Mouse (Mus musculus): ENCODE results near the gene 2310009B15Rik. TPM values are rescaled to one million over a fixed set of nuclear protein-coding genes. Genes with fewer than 3 reads are reported as not detected.
"Not testable (repeated sequence)": the region's sequence is repeated elsewhere in the genome, so short reads cannot be mapped to it uniquely, and the experiment has no call there.

The 2310009B15Rik gene
- polyA plus RNA-seq (2012; rRNA removed), result 12.4 and 14.6 TPM in 2 replicates

DNA sequence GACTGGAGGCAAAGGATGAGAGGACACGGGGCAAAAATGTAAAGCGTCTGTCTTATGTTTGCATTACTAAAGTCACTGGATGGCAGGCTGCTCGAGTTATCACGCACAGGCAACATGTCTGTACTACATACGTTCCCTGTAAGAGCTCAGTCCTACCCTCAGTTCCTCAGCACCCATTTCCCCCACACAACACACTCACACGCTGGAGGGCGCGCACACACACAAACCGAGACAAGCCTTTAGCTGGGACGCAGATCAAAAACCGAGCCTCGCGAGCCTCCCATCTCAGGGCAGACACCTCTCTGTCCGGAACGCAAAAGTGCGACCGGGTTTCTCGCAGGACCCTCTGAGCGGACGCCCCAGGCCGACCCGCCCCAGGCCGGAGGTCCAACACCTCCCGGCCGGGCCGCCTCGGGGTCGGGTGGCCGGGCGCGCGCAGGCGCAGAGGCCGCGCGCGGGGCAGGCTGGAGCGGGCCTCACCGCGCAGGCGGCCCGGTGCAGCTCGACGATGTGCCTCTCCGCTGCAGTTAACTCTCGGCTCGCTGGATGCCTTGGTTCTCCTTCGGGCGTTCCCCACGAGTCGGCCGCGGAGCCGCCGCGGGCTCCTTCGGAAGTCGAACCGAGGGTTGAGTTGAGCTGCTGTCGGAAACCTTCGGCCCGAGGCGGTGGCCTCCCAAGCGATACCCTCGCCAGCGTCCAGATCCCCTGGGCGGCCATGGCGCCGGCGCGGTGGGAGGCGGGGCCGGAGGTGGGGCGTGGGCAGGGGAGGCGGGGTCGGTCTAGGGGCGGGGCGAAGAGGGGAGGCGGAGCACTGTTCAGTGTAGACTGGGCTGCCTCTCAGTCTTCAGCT is at the start of gene 2310009B15Rik:
Gene 2310009B15Rik, minus strand, starts transcription at position 752 of the 850 bp plus-strand sequence.
- peak; percentile 56; the same call in 1 of the 2 replicates for TF ChIP-seq POLR2A (IDR thresholded peaks at IDR 0.05; ENCODE audit: low read depth, low read length)
- H3K27me3 ChIP-seq (ENCODE audit: control insufficient read depth, insufficient read depth, low read length); H3K36me3 ChIP-seq (ENCODE audit: control insufficient read depth, insufficient read depth, low read length); H3K4me1 ChIP-seq (ENCODE audit: control insufficient read depth, insufficient read depth, insufficient read length, low read length): not testable (repeated sequence)
- under 1% methylated on average over 47 of the region's 79 CpGs for WGBS
- Histone ChIP-seq H3K27ac (ENCODE audit: insufficient read depth, low read depth, low read length) (peak within 1 kb of the TSS; percentile 80), H3K4me3 (ENCODE audit: low read depth, low read length) (peak within 1 kb of the TSS; percentile 96)

DNA sequence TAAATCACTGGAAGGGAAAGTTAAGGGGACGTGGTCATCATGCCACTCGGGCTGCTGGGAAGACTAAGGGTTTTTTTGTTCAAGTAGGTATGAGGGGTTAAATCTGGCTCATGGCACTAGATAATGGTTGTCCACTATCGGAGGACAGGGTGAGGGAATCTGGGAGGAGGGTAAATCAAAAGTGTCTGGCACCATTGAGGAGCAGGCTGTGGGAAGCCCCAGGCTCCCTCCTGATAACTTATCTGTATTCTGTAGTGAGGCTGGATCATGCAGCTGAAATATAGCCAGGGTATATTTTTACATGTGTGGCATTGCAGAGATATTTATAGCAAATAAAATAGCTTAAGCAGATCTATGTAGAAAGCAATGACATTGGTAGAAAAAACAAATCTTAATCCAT is 49.6 kb upstream of the 2310009B15Rik start:
- WGBS, result 81% methylated on average over 3 of the region's 3 CpGs
- no peak overlapping the region for H3K27ac ChIP-seq (ENCODE audit: insufficient read depth, low read depth, low read length)
- no peaks in the 10 kb centered on the region for H3K36me3 ChIP-seq (ENCODE audit: control insufficient read depth, insufficient read depth, low read length)
- no peaks in the 10 kb centered on the region for H3K27me3 ChIP-seq (ENCODE audit: control insufficient read depth, insufficient read depth, low read length)
- TF ChIP-seq CTCF (IDR thresholded peaks at IDR 0.05; ENCODE audit: extremely low read depth, insufficient read length, insufficient replicate concordance, low read depth, low read length) (no peak), POLR2A (IDR thresholded peaks at IDR 0.05; ENCODE audit: low read depth, low read length) (no peak)
- no peak overlapping the region for H3K4me3 ChIP-seq (ENCODE audit: low read depth, low read length)
- H3K4me1 ChIP-seq (ENCODE audit: control insufficient read depth, insufficient read depth, insufficient read length, low read length), result no peaks in the 10 kb centered on the region

DNA sequence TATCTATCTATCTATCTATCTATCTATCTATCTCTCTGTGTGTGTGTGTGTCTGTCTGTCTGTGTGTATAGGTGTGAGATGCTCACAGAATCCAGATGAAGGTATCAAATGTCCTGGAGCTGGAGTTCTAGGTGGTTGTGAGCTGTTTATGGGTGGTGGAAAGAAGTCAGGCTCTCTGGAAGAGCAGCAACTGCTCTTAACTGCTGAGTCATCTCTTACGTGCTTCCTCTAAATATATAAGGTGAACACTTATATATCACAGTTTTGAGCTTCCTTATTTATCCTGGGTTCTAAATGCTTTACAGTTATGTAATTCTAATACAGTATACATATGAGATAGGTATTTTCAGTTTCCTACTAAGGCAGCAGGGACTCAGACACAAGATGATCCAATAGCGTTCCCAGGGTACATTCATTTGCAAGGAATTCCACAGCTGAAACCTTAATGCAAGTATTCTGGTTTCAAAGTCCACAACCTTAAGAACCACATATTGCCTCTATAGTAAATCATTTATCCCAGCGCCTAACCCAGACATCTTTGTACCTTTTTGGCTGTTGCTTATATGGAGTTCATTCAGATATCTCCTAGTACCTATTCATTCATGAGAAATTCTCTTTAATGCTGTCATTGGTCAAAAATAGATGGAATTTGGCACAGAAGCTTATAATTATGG is 48.6 kb upstream of the 2310009B15Rik start:
- no peak for TF ChIP-seq CTCF (IDR thresholded peaks at IDR 0.05; ENCODE audit: extremely low read depth, insufficient read length, insufficient replicate concordance, low read depth, low read length)
- Histone ChIP-seq H3K4me1 (ENCODE audit: control insufficient read depth, insufficient read depth, insufficient read length, low read length) (no peaks in the 10 kb centered on the region), H3K4me3 (ENCODE audit: low read depth, low read length) (no peak overlapping the region), H3K36me3 (ENCODE audit: control insufficient read depth, insufficient read depth, low read length) (no peaks in the 10 kb centered on the region), H3K27ac (ENCODE audit: insufficient read depth, low read depth, low read length) (no peak overlapping the region), H3K27me3 (ENCODE audit: control insufficient read depth, insufficient read depth, low read length) (no peaks in the 10 kb centered on the region)
- WGBS, result 38% methylated on average over 3 of the region's 3 CpGs

DNA sequence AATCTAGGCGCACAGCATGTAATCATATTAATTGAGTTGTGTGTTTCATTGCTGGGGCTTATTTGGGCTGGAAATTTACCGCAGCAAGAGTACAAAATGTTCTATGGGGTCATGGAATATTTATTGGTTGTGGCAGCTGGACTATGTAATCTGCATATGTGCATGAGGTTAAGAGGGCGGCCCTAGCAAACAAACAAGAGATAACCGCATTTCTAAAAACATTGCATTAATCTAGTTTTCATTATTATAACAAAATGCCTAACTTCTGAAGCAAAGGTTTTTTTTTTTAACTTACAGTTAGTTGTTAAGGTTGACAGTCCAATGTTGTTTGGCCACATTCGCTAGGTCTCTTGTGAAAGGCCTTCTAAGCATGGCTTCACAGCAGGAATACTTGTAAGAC is 47.2 kb upstream of the 2310009B15Rik start:
- Histone ChIP-seq H3K4me1 (ENCODE audit: control insufficient read depth, insufficient read depth, insufficient read length, low read length) (no peaks in the 10 kb centered on the region), H3K36me3 (ENCODE audit: control insufficient read depth, insufficient read depth, low read length) (no peaks in the 10 kb centered on the region), H3K27me3 (ENCODE audit: control insufficient read depth, insufficient read depth, low read length) (no peaks in the 10 kb centered on the region), H3K27ac (ENCODE audit: insufficient read depth, low read depth, low read length) (no peak overlapping the region), H3K4me3 (ENCODE audit: low read depth, low read length) (no peak overlapping the region)
- 92% methylated on average over 5 of the region's 5 CpGs for WGBS
- TF ChIP-seq POLR2A (IDR thresholded peaks at IDR 0.05; ENCODE audit: low read depth, low read length), result no peak
- TF ChIP-seq CTCF (IDR thresholded peaks at IDR 0.05; ENCODE audit: extremely low read depth, insufficient read length, insufficient replicate concordance, low read depth, low read length), result no peak

DNA sequence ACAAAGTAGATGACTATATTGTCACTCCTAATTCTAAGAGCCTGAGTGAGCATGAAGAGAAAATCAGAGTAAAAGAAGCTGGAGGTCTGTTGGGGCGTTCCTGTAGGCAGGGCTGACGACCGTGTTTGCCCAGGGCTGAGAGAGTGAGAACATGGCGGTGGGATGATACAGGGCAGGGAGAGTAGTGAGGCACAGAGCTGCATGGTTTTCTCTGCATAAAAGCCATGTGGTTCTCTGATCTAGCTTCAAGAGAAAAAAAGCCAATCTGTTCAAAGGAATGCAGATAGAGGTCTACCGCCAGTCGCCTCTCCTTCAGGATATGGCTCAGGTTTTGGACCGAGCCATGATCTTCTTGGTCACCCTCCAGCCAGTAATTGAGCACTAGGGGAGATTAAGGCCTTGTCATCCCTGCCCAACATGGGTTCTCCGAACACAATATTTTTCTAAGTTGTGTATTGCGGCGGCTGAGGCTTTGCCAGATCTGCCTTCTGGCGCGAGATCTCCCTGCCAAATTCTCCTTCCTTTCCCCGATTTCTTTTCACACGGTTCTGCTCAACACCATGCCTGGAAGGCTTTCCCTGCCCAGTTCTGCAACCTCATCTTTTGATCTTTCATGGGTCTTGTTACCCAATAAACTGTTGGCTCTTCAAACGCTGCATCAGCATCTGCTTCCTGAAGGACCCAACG is 44.9 kb upstream of the 2310009B15Rik start:
- Histone ChIP-seq H3K4me3 (ENCODE audit: low read depth, low read length) (no peak overlapping the region), H3K27me3 (ENCODE audit: control insufficient read depth, insufficient read depth, low read length) (no peaks in the 10 kb centered on the region), H3K36me3 (ENCODE audit: control insufficient read depth, insufficient read depth, low read length) (no peaks in the 10 kb centered on the region), H3K27ac (ENCODE audit: insufficient read depth, low read depth, low read length) (no peak overlapping the region), H3K4me1 (ENCODE audit: control insufficient read depth, insufficient read depth, insufficient read length, low read length) (no peaks in the 10 kb centered on the region)
- TF ChIP-seq CTCF (IDR thresholded peaks at IDR 0.05; ENCODE audit: extremely low read depth, insufficient read length, insufficient replicate concordance, low read depth, low read length), result no peak
- TF ChIP-seq POLR2A (IDR thresholded peaks at IDR 0.05; ENCODE audit: low read depth, low read length), result no peak
- WGBS, result 92% methylated on average over 16 of the region's 16 CpGs

DNA sequence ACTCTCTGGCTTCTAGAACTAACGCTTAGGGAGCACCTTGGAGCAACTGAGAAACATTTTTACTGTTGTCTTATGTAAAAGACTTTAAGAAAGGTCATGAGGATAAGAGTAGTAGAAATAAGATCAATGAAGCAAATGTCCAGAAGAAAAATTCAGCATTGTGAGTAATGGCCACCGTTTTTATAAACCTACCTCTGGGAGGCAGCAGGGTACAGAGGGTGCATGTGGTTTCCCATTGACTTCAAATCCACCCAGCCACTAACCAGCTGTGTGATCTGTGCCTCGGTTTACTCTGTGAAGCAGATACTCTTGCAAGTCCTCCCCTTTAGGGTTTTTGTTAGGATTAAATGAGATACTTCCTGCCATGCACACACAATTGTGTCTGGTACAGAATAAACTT is 39.4 kb upstream of the 2310009B15Rik start:
- no peaks in the 10 kb centered on the region for H3K4me1 ChIP-seq (ENCODE audit: control insufficient read depth, insufficient read depth, insufficient read length, low read length)
- WGBS, result 78% methylated on average over 3 of the region's 3 CpGs
- no peaks in the 10 kb centered on the region for H3K27me3 ChIP-seq (ENCODE audit: control insufficient read depth, insufficient read depth, low read length)
- H3K27ac ChIP-seq (ENCODE audit: insufficient read depth, low read depth, low read length), result no peak overlapping the region
- H3K36me3 ChIP-seq (ENCODE audit: control insufficient read depth, insufficient read depth, low read length), result no peaks in the 10 kb centered on the region
- TF ChIP-seq POLR2A (IDR thresholded peaks at IDR 0.05; ENCODE audit: low read depth, low read length) (no peak), CTCF (IDR thresholded peaks at IDR 0.05; ENCODE audit: extremely low read depth, insufficient read length, insufficient replicate concordance, low read depth, low read length) (no peak; the same call in 1 of the 2 replicates)
- no peak overlapping the region for H3K4me3 ChIP-seq (ENCODE audit: low read depth, low read length)
